10 mouse cellular contexts compared by ENCODE assay signal in the genomic region with DNA sequence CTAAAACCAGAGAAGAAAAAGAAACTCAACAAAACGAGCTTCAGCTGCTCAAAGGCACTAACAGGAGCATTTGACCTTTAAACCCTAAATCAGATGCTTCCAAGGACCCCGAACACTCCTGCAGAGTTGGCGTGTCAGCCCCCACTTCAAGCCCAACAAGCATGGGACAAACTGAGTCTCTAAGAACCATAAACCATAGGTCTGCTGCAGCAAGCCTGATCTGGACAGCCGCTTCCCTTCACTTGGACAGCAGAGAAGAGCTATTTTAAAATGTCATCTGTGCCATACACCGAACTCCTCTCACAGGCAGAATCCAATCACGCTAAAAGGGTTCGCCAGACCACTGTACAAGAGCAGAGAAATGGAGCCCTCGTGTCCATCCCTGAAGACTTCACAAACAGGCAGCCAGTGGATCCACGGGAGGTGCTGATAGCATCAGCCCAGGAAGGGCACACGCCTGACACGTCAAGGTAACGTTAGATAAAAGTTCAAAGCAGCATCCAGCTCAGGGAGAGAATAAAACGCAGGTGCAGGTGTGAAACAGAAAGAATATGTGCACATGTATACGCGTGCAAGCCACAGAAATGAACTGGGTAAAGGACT. TPM values are rescaled to one million over a fixed set of nuclear protein-coding genes. Genes with fewer than 3 reads are reported as not detected.
A peak's percentile ranks its signal among the peaks of the same experiment; 100 is the strongest.
DNase-seq lines count a peak whose midpoint lies in the region; ATAC-seq and TF ChIP-seq lines count a peak whose summit lies in the region.
"Had no signal": no experiment of that assay in that cellular context is flagged by ENCODE, and none has a peak within 500 bp of the region (broad histone marks: within the 10 kb centered on the region; RNA-seq: fewer than 3 reads in every experiment).

No protein-coding gene starts in this region.

- H3K36me3 ChIP-seq in kidney, embryonic 14.5 days (ENCODE audit: control insufficient read depth, insufficient read depth, low read length), result peaks cover 7% of the 10 kb centered on the region; the same call in 1 of the 2 replicates
- peaks cover 27% of the 10 kb centered on the region for H3K36me3 ChIP-seq in liver, embryonic 12.5 days

- 32% methylated on average over 15 of the region's 15 CpGs for WGBS in cerebellum, adult 2 months
- 45% methylated on average over 15 of the region's 15 CpGs for WGBS in kidney, embryonic 14.5 days
- 47% methylated on average over 15 of the region's 15 CpGs for WGBS in liver, embryonic 12.5 days (ENCODE audit: insufficient replicate concordance)

- no peaks in the 10 kb centered on the region for H3K9me3 ChIP-seq in kidney, embryonic 14.5 days (ENCODE audit: control insufficient read depth, low read length)
- H3K9me3 ChIP-seq in liver, embryonic 12.5 days (replicated peaks), result no peaks in the 10 kb centered on the region
- H3K9me3 ChIP-seq: limb, embryonic 13.5 days; midbrain, embryonic 13.5 days had no signal

- DNase-seq in cerebellum, adult 2 months, result peak in 1 of 2 experiments; percentile 25
- DNase-seq in cerebellum, adult 11-12 months, result no peak
- peak; percentile 18 for DNase-seq in kidney, adult 18-20 months
- peak; percentile 38 for DNase-seq in CD4-positive helper T cell, adult 2 months (ENCODE audit: low read depth, low spot score)
- DNase-seq in embryo, embryonic 11 days, result no peak
- no peak for DNase-seq in T-cell, adult 2 months (ENCODE audit: low spot score)

- H3K4me1 ChIP-seq in cerebellum, adult 2 months (ENCODE audit: control insufficient read depth, insufficient read depth, low read length), result peaks cover 12% of the 10 kb centered on the region
- H3K4me1 ChIP-seq in kidney, embryonic 14.5 days (ENCODE audit: control insufficient read depth, insufficient read depth, low read length), result peaks cover 21% of the 10 kb centered on the region; the same call in 1 of the 2 replicates
- peaks cover 49% of the 10 kb centered on the region for H3K4me1 ChIP-seq in liver, embryonic 12.5 days

- H3K27me3 ChIP-seq in cerebellum, adult 2 months (ENCODE audit: control insufficient read depth, insufficient read depth, low read length), result no peaks in the 10 kb centered on the region
- no peaks in the 10 kb centered on the region for H3K27me3 ChIP-seq in kidney, embryonic 14.5 days (ENCODE audit: control insufficient read depth, insufficient read depth, low read length)
- no peaks in the 10 kb centered on the region for H3K27me3 ChIP-seq in liver, embryonic 12.5 days (replicated peaks)
- H3K27me3 ChIP-seq: limb, embryonic 13.5 days; midbrain, embryonic 13.5 days had no signal

- TF ChIP-seq POLR2A in cerebellum, adult 2 months (IDR thresholded peaks at IDR 0.05; ENCODE audit: borderline replicate concordance, insufficient read depth, low read length), result no peak

- peak overlapping the region; percentile 13 for H3K4me3 ChIP-seq in cerebellum, adult 2 months (replicated peaks; ENCODE audit: insufficient read depth, low read depth, low read length)
- no peak overlapping the region for H3K4me3 ChIP-seq in kidney, embryonic 14.5 days (ENCODE audit: low read length)
- peak overlapping the region; percentile 97 for H3K4me3 ChIP-seq in liver, embryonic 12.5 days
- H3K4me3 ChIP-seq: limb, embryonic 13.5 days; midbrain, embryonic 13.5 days had no signal

- TF ChIP-seq CTCF in cerebellum, adult 2 months (IDR thresholded peaks at IDR 0.05; ENCODE audit: borderline replicate concordance, insufficient read depth, low read depth, low read length), result no peak

- no peak overlapping the region for H3K4me2 ChIP-seq in kidney, embryonic 14.5 days (replicated peaks; ENCODE audit: low read depth, low read length)
- peak overlapping the region; percentile 100 for H3K4me2 ChIP-seq in liver, embryonic 12.5 days

- peak overlapping the region; percentile 33; the same call in 1 of the 2 replicates for H3K27ac ChIP-seq in cerebellum, adult 2 months (ENCODE audit: insufficient read depth, low read length)
- H3K27ac ChIP-seq in kidney, embryonic 14.5 days (ENCODE audit: low read depth, low read length), result no peak overlapping the region
- H3K27ac ChIP-seq in liver, embryonic 12.5 days, result peak overlapping the region; percentile 57; the same call in 1 of the 2 replicates
- H3K27ac ChIP-seq: limb, embryonic 13.5 days; midbrain, embryonic 13.5 days had no signal

- H3K9ac ChIP-seq in kidney, embryonic 14.5 days (ENCODE audit: low read depth, low read length), result no peak overlapping the region
- peak overlapping the region; percentile 99 for H3K9ac ChIP-seq in liver, embryonic 12.5 days
- H3K9ac ChIP-seq: limb, embryonic 13.5 days; midbrain, embryonic 13.5 days had no signal

- ATAC-seq in kidney, embryonic 14.5 days (ENCODE audit: low FRiP score, low TSS enrichment), result no peak
- ATAC-seq in liver, embryonic 12.5 days, result no peak
- ATAC-seq: midbrain, embryonic 13.5 days had no signal

RNA-seq across cellular contexts. Expression of gene Amfr, which starts 3.3 kb away (rescaled TPM):
- 139 and 144 TPM in 2 replicates for polyA plus RNA-seq in cerebellum, adult 2 months (2012; rRNA removed)
- 34.0 and 49.7 TPM in 2 replicates for polyA plus RNA-seq in kidney, embryonic 14.5 days (2014; fragmentation: Nextera tagmentation; extraction: Ambion mirVana)
- polyA plus RNA-seq in liver, embryonic 12.5 days (2016; fragmentation: Nextera tagmentation; extraction: Ambion mirVana), result 78.1 and 79.9 TPM in 2 replicates

RNA-seq across cellular contexts. Expression of gene Nudt21, which starts 27.5 kb away (rescaled TPM):
- polyA plus RNA-seq in cerebellum, adult 2 months (2012; rRNA removed), result 31.3 and 32.5 TPM in 2 replicates
- 140 and 142 TPM in 2 replicates for polyA plus RNA-seq in kidney, embryonic 14.5 days (2014; fragmentation: Nextera tagmentation; extraction: Ambion mirVana)
- 100 and 102 TPM in 2 replicates for polyA plus RNA-seq in liver, embryonic 12.5 days (2016; fragmentation: Nextera tagmentation; extraction: Ambion mirVana)

RNA-seq across cellular contexts. Expression of gene Ogfod1, which starts 27.7 kb away (rescaled TPM):
- polyA plus RNA-seq in cerebellum, adult 2 months (2012; rRNA removed), result 44.2 and 46.0 TPM in 2 replicates
- 8.6 and 14.2 TPM in 2 replicates for polyA plus RNA-seq in kidney, embryonic 14.5 days (2014; fragmentation: Nextera tagmentation; extraction: Ambion mirVana)
- 7.2 and 8.2 TPM in 2 replicates for polyA plus RNA-seq in liver, embryonic 12.5 days (2016; fragmentation: Nextera tagmentation; extraction: Ambion mirVana)

Comparison
In these comparisons a context has a peak if more than half of its experiments do, and no peak if none do; other contexts are left out.
1. DNase-seq: peak in kidney, adult 18-20 months (single experiment) and CD4-positive helper T cell, adult 2 months (single experiment); none in cerebellum, adult 11-12 months (single experiment), embryo, embryonic 11 days (single experiment) and T-cell, adult 2 months (single experiment).